Mouse (Mus musculus) forebrain, embryonic 15.5 days (tissue): ENCODE data around the gene Usp45. TPM values are rescaled to one million over a fixed set of nuclear protein-coding genes. Genes with fewer than 3 reads are reported as not detected.

Source experiments
- ATAC-seq: fragments of 200-750 bp; cut with Nextera tagmentation; replicated peaks from 2 replicates; pipeline ENCODE4 v1.8.0; 2017; ENCODE audit warnings: mild to moderate bottlenecking, moderate TSS enrichment, moderate library complexity
- H3K27ac ChIP-seq: fragments of 300-500 bp; sonication (generic); replicated peaks from 2 replicates; pipeline ENCODE4 v1.5.1; 2015; ENCODE audit warnings: mild to moderate bottlenecking, inconsistent platforms
- H3K27me3 ChIP-seq: fragments of 300-500 bp; sonication (generic); 2 replicates; pipeline ENCODE4 v1.6.1; 2015; ENCODE audit warnings: inconsistent platforms
- H3K36me3 ChIP-seq: fragments of 300-500 bp; sonication (generic); 2 replicates; pipeline ENCODE4 v1.6.1; 2015; ENCODE audit warnings: mild to moderate bottlenecking, inconsistent platforms
- H3K4me1 ChIP-seq: fragments of 300-500 bp; sonication (generic); 2 replicates; pipeline ENCODE4 v1.6.1; 2015; ENCODE audit warnings: inconsistent platforms
- H3K4me2 ChIP-seq: fragments of 300-500 bp; sonication (generic); replicated peaks from 2 replicates; pipeline ENCODE4 v1.6.1; 2015; ENCODE audit warnings: mild to moderate bottlenecking, inconsistent platforms
- H3K4me3 ChIP-seq: fragments of 300-500 bp; sonication (generic); 2 replicates; pipeline ENCODE4 v1.5.1; 2015; ENCODE audit warnings: mild to moderate bottlenecking, inconsistent platforms
- H3K9ac ChIP-seq: fragments of 300-500 bp; sonication (generic); replicated peaks from 2 replicates; pipeline ENCODE4 v1.6.1; 2015; ENCODE audit warnings: mild to moderate bottlenecking, inconsistent platforms
- H3K9me3 ChIP-seq: fragments of 300-500 bp; sonication (generic); 2 replicates; pipeline ENCODE4 v1.6.1; 2016; ENCODE audit warnings: inconsistent platforms
- WGBS: fragments of 180-500 bp; shearing (Covaris S2); methylation state at CpG from one replicate; pipeline ENCODE4 v1.1.7; 2015; ENCODE audit warnings: mixed read lengths; 5-methylcytosine and 5-hydroxymethylcytosine counted together
- polyA plus RNA-seq: library from polyadenylated mRNA; unstranded; fragments of >200 nt; fragmentation: Nextera tagmentation; extraction: Ambion mirVana; gene quantifications from 2 replicates; pipeline ENCODE4 v1.2.1, GENCODE M21; 2015

Usp45 gene
- polyA plus RNA-seq, 1 experiment from 2014 or later, result 8.8 TPM

DNA sequence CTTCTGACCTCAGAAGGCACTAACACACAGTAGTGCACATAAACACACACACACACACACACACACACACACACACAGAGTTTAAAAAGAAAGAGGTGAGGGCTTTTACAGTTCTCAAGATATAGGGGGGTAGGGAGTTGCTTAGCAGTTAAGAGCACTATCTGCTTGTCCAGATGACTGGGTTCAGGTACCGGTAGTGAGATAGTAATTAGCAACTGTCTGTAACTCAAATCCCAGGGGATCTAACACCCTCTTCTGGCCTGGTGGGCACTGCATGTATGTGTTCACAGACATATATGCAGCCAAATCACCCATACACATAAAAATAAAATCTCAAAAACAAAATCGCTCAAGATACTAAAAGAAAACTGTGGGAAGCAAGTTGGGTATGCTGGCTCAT lies 34.7 kb downstream of the Usp45 start:
- Histone ChIP-seq H3K4me3 (no peak overlapping the region), H3K27me3 (no peaks in the 10 kb centered on the region), H3K36me3 (peaks cover 45% of the 10 kb centered on the region), H3K9me3 (no peaks in the 10 kb centered on the region), H3K27ac (no peak overlapping the region), H3K4me2 (no peak overlapping the region), H3K4me1 (no peaks in the 10 kb centered on the region), H3K9ac (no peak overlapping the region)
- WGBS, result 93% methylated on average over 2 of the region's 2 CpGs
- ATAC-seq, result no peak

DNA sequence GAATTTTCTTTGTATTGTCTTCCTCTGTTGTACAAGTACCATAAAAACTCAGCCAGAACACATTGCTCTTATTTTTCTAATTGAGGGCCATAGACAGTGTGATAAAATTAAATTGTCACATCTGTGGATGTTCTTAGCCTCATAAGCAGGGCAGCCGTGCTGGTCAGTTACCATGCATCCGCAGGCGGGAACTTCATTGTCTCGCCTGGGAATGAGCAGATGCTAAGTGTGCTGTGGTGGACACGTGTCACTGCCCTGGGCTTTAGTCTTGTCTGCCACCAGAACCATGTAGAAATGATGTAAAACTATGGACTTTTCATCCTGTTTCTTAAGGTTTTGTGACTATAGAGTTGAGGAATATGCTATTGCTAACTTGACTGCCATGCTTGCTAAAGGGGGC lies 40.2 kb downstream of the Usp45 start:
- ATAC-seq, result no peak
- Histone ChIP-seq H3K27ac (no peak overlapping the region), H3K9ac (no peak overlapping the region), H3K4me2 (no peak overlapping the region), H3K27me3 (no peaks in the 10 kb centered on the region), H3K4me3 (no peak overlapping the region), H3K36me3 (peaks cover 24% of the 10 kb centered on the region; the same call in 1 of the 2 replicates), H3K9me3 (no peaks in the 10 kb centered on the region), H3K4me1 (no peaks in the 10 kb centered on the region)
- 72% methylated on average over 5 of the region's 5 CpGs for WGBS

DNA sequence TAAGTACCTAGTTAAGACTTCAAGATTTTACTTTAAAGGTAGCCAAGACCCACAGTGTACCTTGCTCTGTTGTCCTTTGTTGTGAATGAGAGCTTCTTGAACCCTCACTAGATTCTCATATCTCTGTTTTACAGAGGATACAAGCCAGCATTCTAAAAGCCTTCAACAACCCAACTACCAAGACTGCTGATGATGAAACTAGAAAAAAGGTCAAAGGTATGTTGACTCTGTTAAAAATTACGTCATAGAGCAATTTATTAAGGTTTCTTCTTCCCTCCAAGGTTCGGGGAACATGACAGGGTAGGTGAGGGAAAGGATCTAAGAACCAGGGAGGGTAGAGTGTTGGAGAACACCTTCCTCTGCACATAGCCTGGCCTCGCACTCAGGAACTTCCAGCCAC lies 43.7 kb downstream of the Usp45 start:
- Histone ChIP-seq H3K4me2 (no peak overlapping the region), H3K9ac (no peak overlapping the region), H3K36me3 (peaks cover 11% of the 10 kb centered on the region; the same call in 1 of the 2 replicates), H3K4me3 (no peak overlapping the region), H3K27me3 (no peaks in the 10 kb centered on the region), H3K4me1 (no peaks in the 10 kb centered on the region), H3K9me3 (no peaks in the 10 kb centered on the region), H3K27ac (no peak overlapping the region)
- no peak for ATAC-seq
- WGBS, result 97% methylated on average over 3 of the region's 3 CpGs

DNA sequence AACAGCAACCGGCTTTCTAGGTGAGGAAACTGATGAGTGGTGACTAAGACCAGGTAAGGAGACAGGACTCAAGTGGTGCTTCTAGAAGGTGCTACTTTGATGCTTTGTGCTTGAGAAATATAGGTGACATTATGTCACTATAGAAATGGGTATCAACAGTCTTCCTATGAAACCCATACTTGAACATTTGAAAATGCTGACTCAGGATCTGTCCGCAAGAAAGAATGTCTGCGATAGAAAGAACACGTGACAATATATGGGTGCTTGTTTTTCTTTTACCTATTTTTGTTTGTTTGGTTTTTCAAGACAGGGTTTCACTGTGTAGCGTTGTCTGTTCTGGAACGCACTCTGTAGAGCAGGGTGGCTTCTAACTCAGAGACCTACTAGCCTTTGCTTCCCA lies 45.7 kb downstream of the Usp45 start:
- H3K4me3 ChIP-seq, result no peak overlapping the region
- peaks cover 19% of the 10 kb centered on the region; the same call in 1 of the 2 replicates for H3K36me3 ChIP-seq
- H3K9ac ChIP-seq, result no peak overlapping the region
- no peaks in the 10 kb centered on the region for H3K4me1 ChIP-seq
- no peaks in the 10 kb centered on the region for H3K9me3 ChIP-seq
- H3K4me2 ChIP-seq, result no peak overlapping the region
- 95% methylated on average over 6 of the region's 6 CpGs for WGBS
- ATAC-seq, result no peak
- H3K27me3 ChIP-seq, result no peaks in the 10 kb centered on the region
- no peak overlapping the region for H3K27ac ChIP-seq

DNA sequence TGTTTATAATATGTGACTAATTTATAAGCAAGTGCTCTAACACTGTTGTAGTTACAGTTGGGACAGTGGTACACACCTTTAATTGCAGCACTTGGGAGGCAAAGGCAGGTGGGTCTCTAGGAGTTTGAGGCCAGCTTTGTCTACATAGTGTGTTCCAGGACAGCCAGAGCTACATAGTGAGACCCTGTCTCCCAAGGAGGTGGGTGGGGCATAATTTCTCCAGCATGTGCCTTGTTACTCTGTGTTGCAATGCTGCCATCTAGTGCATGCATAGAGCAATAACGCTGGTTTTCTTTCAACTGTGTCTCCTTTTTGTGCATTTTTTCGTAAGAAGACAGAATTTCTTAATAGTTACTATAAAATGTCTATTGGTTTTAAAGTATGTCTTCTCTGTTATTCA lies 47.1 kb downstream of the Usp45 start:
- Histone ChIP-seq H3K36me3 (peaks cover 23% of the 10 kb centered on the region; the same call in 1 of the 2 replicates), H3K4me2 (no peak overlapping the region), H3K27me3 (no peaks in the 10 kb centered on the region), H3K4me3 (no peak overlapping the region), H3K9ac (no peak overlapping the region), H3K27ac (no peak overlapping the region), H3K4me1 (no peaks in the 10 kb centered on the region), H3K9me3 (no peaks in the 10 kb centered on the region)
- WGBS, result 30% methylated on average over 2 of the region's 2 CpGs
- ATAC-seq, result peak; percentile 94

DNA sequence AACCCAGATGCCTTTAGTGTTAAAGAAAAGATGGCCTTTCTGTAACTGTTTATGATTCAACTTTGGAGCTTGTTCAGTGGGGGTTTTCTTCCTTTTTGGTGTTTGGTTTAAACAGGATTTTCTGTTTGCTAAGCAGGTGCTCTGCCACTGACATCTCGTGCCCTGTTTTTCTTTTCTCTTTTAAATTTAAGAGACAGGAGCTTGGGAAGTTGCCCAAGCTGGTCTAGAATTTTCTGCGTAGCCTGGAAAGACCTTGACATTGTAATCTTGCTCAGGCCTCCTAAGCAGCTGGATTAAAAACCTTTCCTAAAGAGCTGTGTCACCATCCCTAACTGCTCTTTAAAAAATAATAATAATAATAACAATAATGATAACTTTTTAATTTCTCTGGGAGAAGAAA lies 59.7 kb downstream of the Usp45 start:
- H3K27ac ChIP-seq, result no peak overlapping the region
- H3K9ac ChIP-seq, result no peak overlapping the region
- WGBS, result 79% methylated on average over 2 of the region's 2 CpGs
- no peak for ATAC-seq
- H3K4me3 ChIP-seq, result no peak overlapping the region
- no peaks in the 10 kb centered on the region for H3K27me3 ChIP-seq
- no peaks in the 10 kb centered on the region for H3K4me1 ChIP-seq
- no peaks in the 10 kb centered on the region for H3K9me3 ChIP-seq
- peaks cover 26% of the 10 kb centered on the region for H3K36me3 ChIP-seq
- H3K4me2 ChIP-seq, result no peak overlapping the region

DNA sequence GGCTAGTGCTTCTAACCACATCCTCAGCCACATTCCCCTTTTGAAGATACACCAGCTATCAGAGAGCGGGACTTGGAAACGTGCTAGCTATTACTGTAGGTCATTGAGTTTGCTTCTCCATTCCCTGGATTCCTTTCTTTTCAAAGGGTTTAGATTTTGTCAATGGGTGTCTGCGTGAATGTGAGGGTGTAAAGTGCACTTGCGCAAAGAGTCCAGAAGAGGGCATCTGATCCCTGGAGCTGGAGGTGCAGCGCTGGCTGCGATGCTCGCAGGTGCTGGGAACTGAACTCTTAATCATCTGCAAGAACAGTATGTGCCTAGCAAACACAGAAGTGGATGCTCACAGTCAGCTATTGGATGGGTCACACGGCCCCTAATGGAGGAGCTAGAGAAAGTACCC lies 65.9 kb downstream of the Usp45 start:
- ATAC-seq, result no peak
- Histone ChIP-seq H3K27me3 (no peaks in the 10 kb centered on the region), H3K4me2 (no peak overlapping the region), H3K9me3 (no peaks in the 10 kb centered on the region), H3K9ac (no peak overlapping the region), H3K4me1 (no peaks in the 10 kb centered on the region), H3K27ac (no peak overlapping the region), H3K4me3 (no peak overlapping the region), H3K36me3 (peaks cover 26% of the 10 kb centered on the region)
- WGBS, result 94% methylated on average over 8 of the region's 8 CpGs

DNA sequence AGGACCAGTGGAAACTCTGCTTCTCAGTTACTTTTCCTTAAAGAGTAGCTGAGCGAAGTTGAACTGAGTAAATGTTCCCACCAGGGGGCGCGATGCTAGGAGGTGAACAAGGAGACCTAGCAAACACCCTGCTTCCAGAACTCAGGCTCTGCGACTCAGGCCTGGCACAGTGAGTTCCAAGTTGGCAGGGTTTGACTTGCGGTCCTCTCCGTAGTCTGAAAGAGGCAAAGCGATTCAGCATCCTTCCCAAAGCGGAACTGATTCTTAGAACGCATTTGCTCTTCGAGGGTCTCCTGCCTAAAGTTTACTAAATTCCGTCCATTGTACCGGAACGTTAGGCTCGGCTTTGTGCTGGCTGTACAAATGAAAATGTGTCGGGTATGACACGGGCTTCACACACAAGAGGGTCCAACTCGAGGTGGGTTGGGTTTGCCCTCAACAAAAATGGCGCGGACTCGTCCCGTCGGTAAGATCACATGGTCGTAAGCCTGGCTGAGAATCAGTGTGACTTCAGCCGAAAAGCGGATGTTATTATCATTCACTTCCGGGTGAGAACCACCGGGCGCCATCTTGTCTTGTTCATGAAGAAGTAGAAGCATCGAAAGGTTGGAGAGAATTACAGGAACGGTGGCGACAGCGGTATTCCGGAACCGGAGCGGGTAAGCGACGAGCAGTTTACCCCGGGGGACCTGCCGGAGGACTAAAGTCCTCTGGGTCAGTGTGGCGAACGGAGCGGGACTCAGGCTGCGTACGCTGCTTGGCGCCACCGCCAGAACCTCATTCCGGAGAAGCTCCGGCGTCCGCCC lies 80.7 kb downstream of the Usp45 start, which contains the start of gene Pnisr:
Gene Pnisr (plus strand): TSS at position 103 of the 806 bp plus-strand sequence.
- Histone ChIP-seq H3K4me2 (peak within 1 kb of the TSS; percentile 60), H3K4me1 (peaks cover 32% of the 10 kb centered on the region), H3K27me3 (no peaks in the 10 kb centered on the region), H3K27ac (peak within 1 kb of the TSS; percentile 99), H3K4me3 (peak within 1 kb of the TSS; percentile 68), H3K9me3 (no peaks in the 10 kb centered on the region), H3K36me3 (no peaks in the 10 kb centered on the region), H3K9ac (peak within 1 kb of the TSS; percentile 90)
- under 1% methylated on average over 50 of the region's 50 CpGs for WGBS
- ATAC-seq, result peak; percentile 98

DNA sequence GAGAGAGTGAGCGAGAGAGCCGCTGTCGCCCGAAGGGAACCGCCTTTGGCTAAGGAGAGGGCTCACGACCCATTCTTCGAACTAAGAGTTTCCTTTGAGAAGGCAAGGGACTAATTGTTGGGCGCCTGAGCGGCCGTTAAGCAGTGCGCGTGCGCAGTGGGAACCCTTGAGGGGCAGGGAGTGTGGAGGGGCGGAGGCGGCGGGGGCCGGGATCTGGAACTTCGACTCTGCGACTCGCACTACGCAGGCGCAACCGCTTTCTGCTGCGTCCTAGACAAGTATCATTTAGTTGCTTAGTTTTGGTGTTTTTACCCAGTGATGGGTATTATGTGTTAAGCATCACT lies 81.3 kb downstream of the Usp45 start:
- no peaks in the 10 kb centered on the region for H3K27me3 ChIP-seq
- peak overlapping the region; percentile 68 for H3K4me3 ChIP-seq
- H3K4me1 ChIP-seq, result peaks cover 32% of the 10 kb centered on the region
- peak overlapping the region; percentile 90 for H3K9ac ChIP-seq
- ATAC-seq, result peak; percentile 89
- H3K36me3 ChIP-seq, result no peaks in the 10 kb centered on the region
- WGBS, result under 1% methylated on average over 24 of the region's 24 CpGs
- H3K4me2 ChIP-seq, result peak overlapping the region; percentile 60
- no peaks in the 10 kb centered on the region for H3K9me3 ChIP-seq
- peak overlapping the region; percentile 99 for H3K27ac ChIP-seq

DNA sequence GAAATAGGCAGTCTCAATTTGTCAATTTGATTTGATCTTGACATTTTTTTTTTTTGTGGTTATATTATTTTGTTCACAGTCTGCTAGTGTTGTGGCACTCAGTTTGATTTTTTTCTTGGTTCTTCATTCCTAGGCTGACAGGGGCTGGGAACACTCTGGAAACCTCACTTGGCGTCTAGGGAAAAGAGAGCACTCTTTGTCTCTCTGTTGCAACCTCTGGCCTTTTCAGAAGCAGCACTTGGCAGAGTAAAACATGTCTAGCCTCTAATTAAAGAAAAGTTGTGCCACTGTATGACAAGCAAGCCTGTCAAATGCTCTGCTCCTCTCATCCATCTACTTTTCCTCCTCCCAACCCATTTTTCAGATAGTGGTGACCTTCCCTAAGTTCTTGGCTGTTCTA lies 90.5 kb downstream of the Usp45 start:
- Histone ChIP-seq H3K9me3 (no peaks in the 10 kb centered on the region), H3K4me2 (no peak overlapping the region), H3K36me3 (peaks cover 63% of the 10 kb centered on the region), H3K27ac (no peak overlapping the region), H3K9ac (no peak overlapping the region), H3K4me1 (no peaks in the 10 kb centered on the region), H3K4me3 (no peak overlapping the region), H3K27me3 (no peaks in the 10 kb centered on the region)
- no peak for ATAC-seq
- 26% methylated on average over 1 of the region's 1 CpGs for WGBS

DNA sequence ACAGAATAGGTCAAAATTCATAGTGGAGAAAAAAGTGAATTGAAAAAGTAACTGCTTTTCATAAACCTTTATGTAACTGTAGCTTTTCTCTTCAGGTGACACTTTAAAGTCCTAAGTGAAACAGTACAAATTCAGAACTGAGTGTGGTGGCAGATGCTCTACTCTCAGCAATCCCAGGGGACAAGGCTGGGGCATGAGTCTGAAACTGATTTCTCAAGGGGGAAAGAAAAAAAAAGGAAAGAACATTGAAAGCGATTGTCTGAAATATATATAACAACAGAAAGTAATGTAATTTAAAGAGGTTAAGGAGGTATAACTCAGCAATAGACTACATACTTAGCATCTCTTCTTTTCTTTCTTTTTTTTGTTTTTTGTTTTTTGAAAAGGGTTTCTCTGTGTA lies 98.3 kb downstream of the Usp45 start:
- Histone ChIP-seq H3K9ac (no peak overlapping the region), H3K27ac (no peak overlapping the region), H3K27me3 (no peaks in the 10 kb centered on the region), H3K4me1 (no peaks in the 10 kb centered on the region), H3K36me3 (peaks cover 63% of the 10 kb centered on the region), H3K4me3 (no peak overlapping the region), H3K4me2 (no peak overlapping the region), H3K9me3 (no peaks in the 10 kb centered on the region)
- ATAC-seq, result no peak
- WGBS, result 100% methylated on average over 1 of the region's 1 CpGs

DNA sequence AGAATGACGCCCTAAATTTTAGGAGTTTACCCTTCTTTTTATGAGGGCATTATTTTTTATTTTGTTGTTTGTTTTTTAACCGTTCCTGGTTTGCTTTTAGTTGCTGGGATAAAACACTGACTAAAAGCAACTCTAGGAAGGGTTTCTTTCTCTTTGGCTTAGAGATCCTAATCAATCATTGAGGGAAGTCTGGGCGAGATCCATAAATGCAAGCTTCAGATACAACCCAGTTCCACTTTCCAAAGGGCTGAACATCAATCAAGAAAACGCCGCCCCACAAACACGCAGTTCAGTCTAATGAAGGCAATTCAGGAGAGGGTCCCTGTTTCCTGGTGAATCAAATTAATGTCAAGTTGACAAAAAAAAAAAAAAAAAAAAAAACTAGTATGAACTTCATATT lies 111.8 kb downstream of the Usp45 start:
- Histone ChIP-seq H3K27me3 (no peaks in the 10 kb centered on the region), H3K4me1 (peaks cover 3% of the 10 kb centered on the region; the same call in 1 of the 2 replicates), H3K27ac (no peak overlapping the region), H3K9me3 (no peaks in the 10 kb centered on the region), H3K9ac (no peak overlapping the region; the same call in 1 of the 2 replicates), H3K4me2 (peak overlapping the region; percentile 54), H3K36me3 (peaks cover 19% of the 10 kb centered on the region), H3K4me3 (peak overlapping the region; percentile 65)
- ATAC-seq, result no peak
- WGBS, result 28% methylated on average over 6 of the region's 6 CpGs
